Mouse (Mus musculus): ENCODE data around the gene Map2k4. TPM values are rescaled to one million over a fixed set of nuclear protein-coding genes. Genes with fewer than 3 reads are reported as not detected.

The Map2k4 gene
- polyA plus RNA-seq, 1 experiment from 2014 or later: 69.8 TPM

GRCm38 (mm10) chr11:65739880-65740279 lies 48.2 kb downstream of the Map2k4 start:
- Histone ChIP-seq H3K9me3 (no peaks in the 10 kb centered on the region), H3K4me1 (no peaks in the 10 kb centered on the region), H3K27ac (replicated peaks) (no peak overlapping the region), H3K36me3 (no peaks in the 10 kb centered on the region), H3K4me3 (no peak overlapping the region), H3K4me2 (replicated peaks) (no peak overlapping the region), H3K27me3 (no peaks in the 10 kb centered on the region), H3K9ac (replicated peaks) (no peak overlapping the region)
- ATAC-seq (ENCODE audit: low FRiP score, low read depth): no peak

GRCm38 (mm10) chr11:65734656-65735055 lies 53.4 kb downstream of the Map2k4 start:
- no peak for ATAC-seq (ENCODE audit: low FRiP score, low read depth)

GRCm38 (mm10) chr11:65729623-65730217 lies 58.4 kb downstream of the Map2k4 start:
- H3K27ac ChIP-seq (replicated peaks): no peak overlapping the region
- WGBS: 95% methylated on average over 6 of the region's 6 CpGs
- no peak overlapping the region for H3K4me2 ChIP-seq (replicated peaks)
- H3K4me3 ChIP-seq: no peak overlapping the region
- H3K27me3 ChIP-seq: no peaks in the 10 kb centered on the region
- no peaks in the 10 kb centered on the region for H3K9me3 ChIP-seq
- ATAC-seq (ENCODE audit: low FRiP score, low read depth): no peak
- H3K36me3 ChIP-seq: 0 out of 2 replicates have a peak, but pooled peaks cover 5% of the 10 kb centered on the region
- H3K9ac ChIP-seq (replicated peaks): no peak overlapping the region
- H3K4me1 ChIP-seq: no peaks in the 10 kb centered on the region

More at GRCm38 (mm10) chr11:65734656-65735055, 53.4 kb downstream of the Map2k4 start:
- no peak overlapping the region for H3K4me3 ChIP-seq
- no peak overlapping the region for H3K27ac ChIP-seq (replicated peaks)
- no peaks in the 10 kb centered on the region for H3K9me3 ChIP-seq
- no peak overlapping the region for H3K4me2 ChIP-seq (replicated peaks)
- no peaks in the 10 kb centered on the region for H3K4me1 ChIP-seq
- no peak overlapping the region for H3K9ac ChIP-seq (replicated peaks)
- WGBS: 88% methylated on average over 7 of the region's 7 CpGs
- no peaks in the 10 kb centered on the region for H3K36me3 ChIP-seq
- no peaks in the 10 kb centered on the region for H3K27me3 ChIP-seq

GRCm38 (mm10) chr11:65728906-65729305 lies 59.2 kb downstream of the Map2k4 start:
- Histone ChIP-seq H3K4me1 (no peaks in the 10 kb centered on the region), H3K27me3 (no peaks in the 10 kb centered on the region), H3K36me3 (0 out of 2 replicates have a peak, but pooled peaks cover 8% of the 10 kb centered on the region), H3K4me3 (no peak overlapping the region), H3K9ac (replicated peaks) (no peak overlapping the region), H3K27ac (replicated peaks) (no peak overlapping the region), H3K4me2 (replicated peaks) (no peak overlapping the region), H3K9me3 (no peaks in the 10 kb centered on the region)
- ATAC-seq (ENCODE audit: low FRiP score, low read depth): no peak
- WGBS: 96% methylated on average over 4 of the region's 4 CpGs

GRCm38 (mm10) chr11:65723715-65724114 lies 64.4 kb downstream of the Map2k4 start:
- ATAC-seq (ENCODE audit: low FRiP score, low read depth): no peak
- H3K4me2 ChIP-seq (replicated peaks): no peak overlapping the region
- H3K9ac ChIP-seq (replicated peaks): no peak overlapping the region
- WGBS: 92% methylated on average over 2 of the region's 2 CpGs
- H3K36me3 ChIP-seq: 0 out of 2 replicates have a peak, but pooled peaks cover 11% of the 10 kb centered on the region
- no peaks in the 10 kb centered on the region for H3K4me1 ChIP-seq
- H3K27ac ChIP-seq (replicated peaks): no peak overlapping the region
- H3K27me3 ChIP-seq: no peaks in the 10 kb centered on the region
- H3K4me3 ChIP-seq: no peak overlapping the region
- H3K9me3 ChIP-seq: no peaks in the 10 kb centered on the region

- 0 out of 2 replicates have a peak, but pooled peaks cover 11% of the 10 kb centered on the region for H3K36me3 ChIP-seq
- no peaks in the 10 kb centered on the region for H3K4me1 ChIP-seq
- no peak overlapping the region for H3K4me3 ChIP-seq
- H3K27ac ChIP-seq (replicated peaks): no peak overlapping the region
- H3K4me2 ChIP-seq (replicated peaks): no peak overlapping the region
- no peak for ATAC-seq (ENCODE audit: low FRiP score, low read depth)
- 83% methylated on average over 3 of the region's 3 CpGs for WGBS
- no peaks in the 10 kb centered on the region for H3K27me3 ChIP-seq
- no peaks in the 10 kb centered on the region for H3K9me3 ChIP-seq
- H3K9ac ChIP-seq (replicated peaks): no peak overlapping the region
These were observed 66.5 kb downstream of the Map2k4 start for GRCm38 (mm10) chr11:65721615-65722014.

GRCm38 (mm10) chr11:65719960-65720359 lies 68.1 kb downstream of the Map2k4 start:
- no peaks in the 10 kb centered on the region for H3K4me1 ChIP-seq
- no peak overlapping the region for H3K4me3 ChIP-seq
- H3K9ac ChIP-seq (replicated peaks): no peak overlapping the region
- no peaks in the 10 kb centered on the region for H3K27me3 ChIP-seq
- H3K9me3 ChIP-seq: no peaks in the 10 kb centered on the region
- H3K4me2 ChIP-seq (replicated peaks): no peak overlapping the region
- 76% methylated on average over 1 of the region's 1 CpGs for WGBS
- H3K36me3 ChIP-seq: peaks cover 10% of the 10 kb centered on the region; the same call in 1 of the 2 replicates
- no peak overlapping the region for H3K27ac ChIP-seq (replicated peaks)
- ATAC-seq (ENCODE audit: low FRiP score, low read depth): no peak

- Histone ChIP-seq H3K4me1 (peaks cover 8% of the 10 kb centered on the region; the same call in 1 of the 2 replicates), H3K36me3 (peaks cover 10% of the 10 kb centered on the region), H3K9ac (replicated peaks) (no peak overlapping the region), H3K9me3 (no peaks in the 10 kb centered on the region), H3K4me3 (no peak overlapping the region), H3K27me3 (no peaks in the 10 kb centered on the region), H3K4me2 (replicated peaks) (no peak overlapping the region), H3K27ac (replicated peaks) (no peak overlapping the region)
- 90% methylated on average over 4 of the region's 4 CpGs for WGBS
- ATAC-seq (ENCODE audit: low FRiP score, low read depth): no peak
These were observed 74.3 kb downstream of the Map2k4 start for GRCm38 (mm10) chr11:65713830-65714229.

GRCm38 (mm10) chr11:65712754-65713306 lies 75.3 kb downstream of the Map2k4 start:
- Histone ChIP-seq H3K27me3 (no peaks in the 10 kb centered on the region), H3K9ac (replicated peaks) (no peak overlapping the region), H3K4me2 (replicated peaks) (no peak overlapping the region), H3K36me3 (peaks cover 15% of the 10 kb centered on the region), H3K4me1 (peaks cover 8% of the 10 kb centered on the region; the same call in 1 of the 2 replicates), H3K4me3 (no peak overlapping the region), H3K27ac (replicated peaks) (no peak overlapping the region), H3K9me3 (no peaks in the 10 kb centered on the region)
- 82% methylated on average over 6 of the region's 6 CpGs for WGBS
- ATAC-seq (ENCODE audit: low FRiP score, low read depth): no peak

GRCm38 (mm10) chr11:65706784-65707183 lies 81.3 kb downstream of the Map2k4 start:
- H3K9me3 ChIP-seq: no peaks in the 10 kb centered on the region
- 97% methylated on average over 4 of the region's 4 CpGs for WGBS
- H3K9ac ChIP-seq (replicated peaks): no peak overlapping the region

GRCm38 (mm10) chr11:65706176-65706575 lies 81.9 kb downstream of the Map2k4 start:
- no peak overlapping the region for H3K9ac ChIP-seq (replicated peaks)
- H3K4me1 ChIP-seq: no peaks in the 10 kb centered on the region
- peaks cover 23% of the 10 kb centered on the region for H3K36me3 ChIP-seq
- H3K4me3 ChIP-seq: no peak overlapping the region
- H3K27ac ChIP-seq (replicated peaks): no peak overlapping the region
- no peaks in the 10 kb centered on the region for H3K9me3 ChIP-seq
- WGBS: 96% methylated on average over 2 of the region's 2 CpGs
- no peak for ATAC-seq (ENCODE audit: low FRiP score, low read depth)
- H3K4me2 ChIP-seq (replicated peaks): no peak overlapping the region
- no peaks in the 10 kb centered on the region for H3K27me3 ChIP-seq

More at GRCm38 (mm10) chr11:65706784-65707183, 81.3 kb downstream of the Map2k4 start:
- Histone ChIP-seq H3K4me2 (replicated peaks) (no peak overlapping the region), H3K27me3 (no peaks in the 10 kb centered on the region), H3K36me3 (peaks cover 23% of the 10 kb centered on the region), H3K4me3 (no peak overlapping the region), H3K4me1 (no peaks in the 10 kb centered on the region), H3K27ac (replicated peaks) (no peak overlapping the region)
- no peak for ATAC-seq (ENCODE audit: low FRiP score, low read depth)

GRCm38 (mm10) chr11:65704861-65705260 lies 83.2 kb downstream of the Map2k4 start:
- no peak for ATAC-seq (ENCODE audit: low FRiP score, low read depth)
- Histone ChIP-seq H3K9ac (replicated peaks) (no peak overlapping the region), H3K36me3 (peaks cover 23% of the 10 kb centered on the region), H3K4me1 (no peaks in the 10 kb centered on the region), H3K4me2 (replicated peaks) (no peak overlapping the region), H3K27me3 (no peaks in the 10 kb centered on the region), H3K4me3 (no peak overlapping the region), H3K9me3 (no peaks in the 10 kb centered on the region), H3K27ac (replicated peaks) (no peak overlapping the region)
- 88% methylated on average over 4 of the region's 4 CpGs for WGBS

Measured in midbrain, embryonic 12.5 days (tissue).